Mouse (Mus musculus): ENCODE measurements around the gene Il11.

- TF ChIP-seq CTCF (IDR thresholded peaks at IDR 0.05; ENCODE audit: low read depth) (no peak), EP300 (optimal IDR thresholded peaks at IDR 0.05) (no peak)
Measured at GRCm38 (mm10) chr7:4743354-4743753, 39.3 kb downstream of the Il11 start.
